Mouse (Mus musculus): Measurements from ENCODE around the gene Prap1. TPM values are rescaled to one million over a fixed set of nuclear protein-coding genes. Genes with fewer than 3 reads are reported as not detected.

Gene Prap1
- not detected in 2 replicates for polyA plus RNA-seq (2012)

GRCm38 (mm10) chr7:140092924-140093528 is at the start of gene Prap1:
TSS of gene Prap1 (plus strand) at chr7:140093395.

GRCm38 (mm10) chr7:140048361-140049114 is 44.7 kb upstream of the Prap1 start, which contains the start of gene Msx3:
TSS of gene Msx3 (minus strand) at chr7:140049089.

GRCm38 (mm10) chr7:140082242-140082678 is 10.9 kb upstream of the Prap1 start, which contains the start of gene Caly:
TSS of gene Caly (minus strand) at chr7:140082548.

GRCm38 (mm10) chr7:140101993-140102860 is 9.0 kb downstream of the Prap1 start, which contains the start of gene Fuom:
TSS of gene Fuom (minus strand) at chr7:140102441.

GRCm38 (mm10) chr7:140115583-140116328 is 22.6 kb downstream of the Prap1 start, which contains the start of gene Paox:
TSS of gene Paox (plus strand) at chr7:140115799.

GRCm38 (mm10) chr7:140116329-140117054 is 23.3 kb downstream of the Prap1 start, which contains the start of gene Echs1:
TSS of gene Echs1 (minus strand) at chr7:140116476.

GRCm38 (mm10) chr7:140137135-140138020 is 44.2 kb downstream of the Prap1 start, which contains the start of gene Mtg1:
TSS of gene Mtg1 (plus strand) at chr7:140137564.

Other genes with a start within 250 kb of the Prap1 start
- not detected in 2 replicates for gene Kndc1, start 198.7 kb upstream of the Prap1 start, polyA plus RNA-seq (2012)
- 1.00 and 1.1 TPM in 2 replicates for gene Utf1, start 149.6 kb upstream of the Prap1 start, polyA plus RNA-seq (2012)
- gene 6430531B16Rik, start 114.6 kb upstream of the Prap1 start, polyA plus RNA-seq (2012), result 0.28 and 0.29 TPM in 2 replicates
- gene Adam8, start 100.8 kb upstream of the Prap1 start, polyA plus RNA-seq (2012), result 3.1 and 7.5 TPM in 2 replicates
- gene Zfp511, start 57.0 kb upstream of the Prap1 start, polyA plus RNA-seq (2012), result 19.1 and 20.0 TPM in 2 replicates
- gene Tubgcp2, start 56.7 kb upstream of the Prap1 start, polyA plus RNA-seq (2012), result 8.3 and 8.4 TPM in 2 replicates
- gene Msx3, start 44.3 kb upstream of the Prap1 start, polyA plus RNA-seq (2012), result not detected in 2 replicates
- 0.05 and 0.50 TPM in 2 replicates for gene Caly, start 10.8 kb upstream of the Prap1 start, polyA plus RNA-seq (2012)
- gene Fuom, start 9.0 kb downstream of the Prap1 start, polyA plus RNA-seq (2012), result 14.6 and 16.2 TPM in 2 replicates
- 6.8 and 8.3 TPM in 2 replicates for gene Paox, start 22.4 kb downstream of the Prap1 start, polyA plus RNA-seq (2012)
- 7.4 and 8.2 TPM in 2 replicates for gene Echs1, start 23.1 kb downstream of the Prap1 start, polyA plus RNA-seq (2012)
- 4.8 and 6.7 TPM in 2 replicates for gene Mtg1, start 44.2 kb downstream of the Prap1 start, polyA plus RNA-seq (2012)
- not detected in 2 replicates for gene Sprn, start 61.5 kb downstream of the Prap1 start, polyA plus RNA-seq (2012)
- gene Olfr522, start 71.4 kb downstream of the Prap1 start, polyA plus RNA-seq (2012), result not detected in 2 replicates
- gene Olfr523, start 79.8 kb downstream of the Prap1 start, polyA plus RNA-seq (2012), result not detected in 2 replicates
- gene Olfr524, start 112.6 kb downstream of the Prap1 start, polyA plus RNA-seq (2012), result 0.02 TPM in 1 of 2 replicates, not detected in the other
- gene Cd163l1, start 124.9 kb downstream of the Prap1 start, polyA plus RNA-seq (2012), result 0.18 TPM in 1 of 2 replicates, not detected in the other
- not detected in 2 replicates for gene 5830411N06Rik, start 153.9 kb downstream of the Prap1 start, polyA plus RNA-seq (2012)
- not detected in 2 replicates for gene Olfr525, start 227.5 kb downstream of the Prap1 start, polyA plus RNA-seq (2012)
- gene Olfr527, start 240.6 kb downstream of the Prap1 start, polyA plus RNA-seq (2012), result not detected in 2 replicates